Mouse (Mus musculus): ENCODE data around the gene Hcrt.

DNA sequence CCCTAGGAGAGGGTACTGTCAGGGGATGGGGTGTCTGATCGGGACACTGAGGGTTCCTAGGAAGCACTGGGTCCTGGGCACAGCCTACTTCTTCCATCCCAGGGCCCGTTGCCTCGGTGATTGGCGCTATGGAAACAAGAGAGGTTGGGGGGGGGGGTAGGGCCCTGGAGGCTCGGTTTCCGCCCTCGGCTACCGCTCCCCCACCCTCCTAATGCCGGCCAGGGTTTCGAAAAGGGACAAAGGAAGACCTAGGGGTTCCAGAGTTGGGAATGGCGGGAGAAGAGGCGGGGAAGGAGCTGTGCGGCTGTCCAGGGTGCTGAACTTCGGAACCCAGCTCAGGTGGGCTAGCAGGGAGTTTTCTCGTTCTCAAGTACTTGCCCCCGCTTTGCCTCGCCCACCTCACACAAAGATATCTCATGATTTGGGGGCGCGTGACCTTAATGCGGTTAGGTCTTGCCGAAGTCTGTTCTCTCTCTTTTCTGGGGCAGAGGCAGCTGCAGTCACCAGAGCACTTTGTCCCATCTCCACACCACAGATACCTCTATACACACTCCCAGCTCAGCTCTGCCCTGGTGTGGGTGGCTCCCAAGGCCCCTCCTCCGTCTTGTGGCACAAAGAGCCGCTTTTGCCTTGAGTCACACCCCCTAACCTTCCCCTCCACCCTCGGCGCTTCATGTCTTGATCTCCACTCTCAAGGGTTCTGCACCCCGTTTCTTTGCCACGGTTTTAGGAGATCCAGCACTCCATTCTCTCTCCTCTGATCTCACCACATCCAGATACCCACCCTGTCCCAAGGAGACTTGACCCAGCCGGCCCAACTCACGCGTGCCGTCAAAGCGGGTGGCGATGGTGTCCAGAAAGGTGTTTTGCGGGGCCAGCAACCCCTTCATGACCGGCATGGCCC, 3.8 kb downstream of the Hcrt start:
- TF ChIP-seq GATA1 (IDR thresholded peaks at IDR 0.05; ENCODE audit: borderline replicate concordance, low read length) (no peak), CTCF (IDR thresholded peaks at IDR 0.05; ENCODE audit: low read depth, low read length) (no peak), TAL1 (conservative IDR thresholded peaks at IDR 0.05; ENCODE audit: low read depth, low read length) (no peak), POLR2AphosphoS5 (IDR thresholded peaks at IDR 0.05; ENCODE audit: insufficient replicate concordance, low read depth, low read length) (no peak), GATA2 (IDR thresholded peaks at IDR 0.05; ENCODE audit: borderline replicate concordance, low read depth, low read length) (no peak)

Data from G1E (cell line).